Mouse (Mus musculus): ENCODE measurements around the gene Rnf215. TPM values are rescaled to one million over a fixed set of nuclear protein-coding genes. Genes with fewer than 3 reads are reported as not detected.

Rnf215 gene
- polyA plus RNA-seq, 2 experiments, result 4.3 to 5.1 TPM

- H3K9me3 ChIP-seq (ENCODE audit: control insufficient read depth, low read length), result no peaks in the 10 kb centered on the region
- TF ChIP-seq EP300 (IDR thresholded peaks at IDR 0.05; ENCODE audit: low read depth) (no peak), CTCF (IDR thresholded peaks at IDR 0.05; ENCODE audit: low read depth) (no peak)
- no peak overlapping the region for H3K4me3 ChIP-seq (ENCODE audit: insufficient read depth in 1 of 2, low read depth in 2 of 2, low read length in 2 of 2)
- 69% methylated on average over 9 of the region's 9 CpGs for WGBS (ENCODE audit: insufficient replicate concordance)
- H3K4me1 ChIP-seq (replicated peaks; ENCODE audit: control insufficient read depth in 2 of 2, insufficient read depth in 2 of 2, low read length in 1 of 2), result no peaks in the 10 kb centered on the region
- H3K36me3 ChIP-seq (replicated peaks; ENCODE audit: control insufficient read depth, insufficient read depth, low read depth), result no peaks in the 10 kb centered on the region
- H3K4me2 ChIP-seq (ENCODE audit: low read depth), result no peak overlapping the region
- ATAC-seq (ENCODE audit: insufficient read depth) (no peak), DNase-seq (ENCODE audit: low read depth in 3 of 3, low spot score in 3 of 3) (no peak)
- no peak overlapping the region for H3K27ac ChIP-seq
- H3K27me3 ChIP-seq (ENCODE audit: control insufficient read depth, insufficient read depth, low read length), result no peaks in the 10 kb centered on the region
- H3K9ac ChIP-seq (replicated peaks), result no peak overlapping the region
These were observed 13.6 kb downstream of the Rnf215 start for GRCm38 (mm10) chr11:4148536-4149156.

DNA sequence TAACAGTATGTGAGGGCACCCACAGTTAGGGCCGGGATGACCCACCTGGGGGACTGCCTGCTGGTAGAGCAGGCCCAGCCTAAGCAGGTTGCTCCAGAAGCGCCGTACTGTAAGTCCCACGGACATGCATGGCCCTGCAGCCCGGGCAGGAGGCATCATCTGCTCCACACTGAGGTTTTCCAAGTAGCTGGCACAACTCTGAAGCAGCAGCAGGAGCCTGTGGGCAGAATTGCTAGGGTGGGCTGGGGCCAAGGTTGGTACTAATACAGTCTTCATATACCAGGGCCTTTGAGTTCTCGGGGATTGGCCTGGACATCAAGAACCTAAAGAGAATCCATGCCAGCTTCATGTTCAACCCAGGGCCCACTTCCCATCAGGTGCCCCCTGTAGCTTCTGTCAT, 14.9 kb downstream of the Rnf215 start:
- WGBS (ENCODE audit: insufficient replicate concordance), result 73% methylated on average over 6 of the region's 6 CpGs
- no peak for TF ChIP-seq CTCF (IDR thresholded peaks at IDR 0.05; ENCODE audit: low read depth)
- no peak for TF ChIP-seq EP300 (IDR thresholded peaks at IDR 0.05; ENCODE audit: low read depth)
- Histone ChIP-seq H3K4me2 (ENCODE audit: low read depth) (no peak overlapping the region), H3K9me3 (ENCODE audit: control insufficient read depth, low read length) (no peaks in the 10 kb centered on the region), H3K36me3 (replicated peaks; ENCODE audit: control insufficient read depth, insufficient read depth, low read depth) (no peaks in the 10 kb centered on the region), H3K27ac (no peak overlapping the region), H3K4me1 (replicated peaks; ENCODE audit: control insufficient read depth in 2 of 2, insufficient read depth in 2 of 2, low read length in 1 of 2) (no peaks in the 10 kb centered on the region), H3K9ac (replicated peaks) (no peak overlapping the region), H3K4me3 (ENCODE audit: insufficient read depth in 1 of 2, low read depth in 2 of 2, low read length in 2 of 2) (no peak overlapping the region), H3K27me3 (ENCODE audit: control insufficient read depth, insufficient read depth, low read length) (no peaks in the 10 kb centered on the region)
- DNase-seq (ENCODE audit: low read depth in 3 of 3, low spot score in 3 of 3) (no peak), ATAC-seq (ENCODE audit: insufficient read depth) (no peak)

DNA sequence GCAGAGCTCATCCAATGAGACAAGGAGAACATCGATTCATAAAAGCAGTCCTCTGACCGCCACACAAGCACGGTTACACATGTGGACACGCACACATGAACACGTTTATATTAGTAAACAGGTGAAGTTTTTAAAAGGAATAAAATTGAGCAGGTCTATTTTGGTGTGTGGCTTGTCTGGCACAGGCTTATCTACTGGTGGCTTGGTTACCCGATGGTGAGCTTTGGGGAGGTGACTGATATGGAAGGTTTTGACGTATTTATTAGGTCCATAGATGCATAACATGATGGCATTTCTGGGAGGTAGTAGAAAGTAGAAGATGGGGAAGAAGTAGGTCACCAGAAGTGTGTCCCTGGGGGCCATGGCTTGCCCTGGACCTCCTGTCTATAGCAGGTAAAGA, 18.7 kb downstream of the Rnf215 start:
- TF ChIP-seq EP300 (IDR thresholded peaks at IDR 0.05; ENCODE audit: low read depth) (no peak), CTCF (IDR thresholded peaks at IDR 0.05; ENCODE audit: low read depth) (no peak)
- no peaks in the 10 kb centered on the region for H3K36me3 ChIP-seq (replicated peaks; ENCODE audit: control insufficient read depth, insufficient read depth, low read depth)
- H3K9ac ChIP-seq (replicated peaks), result no peak overlapping the region
- H3K4me1 ChIP-seq (replicated peaks; ENCODE audit: control insufficient read depth in 2 of 2, insufficient read depth in 2 of 2, low read length in 1 of 2), result no peaks in the 10 kb centered on the region; a peak in 1 of 4 replicates
- no peak overlapping the region for H3K4me3 ChIP-seq (ENCODE audit: insufficient read depth in 1 of 2, low read depth in 2 of 2, low read length in 2 of 2)
- WGBS (ENCODE audit: insufficient replicate concordance), result 62% methylated on average over 7 of the region's 7 CpGs
- H3K4me2 ChIP-seq (ENCODE audit: low read depth), result no peak overlapping the region
- H3K27me3 ChIP-seq (ENCODE audit: control insufficient read depth, insufficient read depth, low read length), result no peaks in the 10 kb centered on the region
- ATAC-seq (ENCODE audit: insufficient read depth) (no peak), DNase-seq (ENCODE audit: low read depth in 3 of 3, low spot score in 3 of 3) (no peak)
- no peak overlapping the region for H3K27ac ChIP-seq
- H3K9me3 ChIP-seq (ENCODE audit: control insufficient read depth, low read length), result no peaks in the 10 kb centered on the region

GRCm38 (mm10) chr11:4155641-4156040, 20.6 kb downstream of the Rnf215 start:
- no peak overlapping the region for H3K9ac ChIP-seq (replicated peaks)
- H3K27ac ChIP-seq, result no peak overlapping the region
- no peak for TF ChIP-seq CTCF (IDR thresholded peaks at IDR 0.05; ENCODE audit: low read depth)
- TF ChIP-seq EP300 (IDR thresholded peaks at IDR 0.05; ENCODE audit: low read depth), result 0 out of 2 replicates have a peak, but pooled peaks have one; percentile 27
- no peak overlapping the region for H3K4me3 ChIP-seq (ENCODE audit: insufficient read depth in 1 of 2, low read depth in 2 of 2, low read length in 2 of 2)
- ATAC-seq (ENCODE audit: insufficient read depth) (no peak), DNase-seq (ENCODE audit: low read depth in 3 of 3, low spot score in 3 of 3) (peak in 1 of 3 experiments; percentile 22)
- peaks cover 5% of the 10 kb centered on the region in 2 experiments; a peak in 3 of 4 replicates for H3K4me1 ChIP-seq (replicated peaks; ENCODE audit: control insufficient read depth in 2 of 2, insufficient read depth in 2 of 2, low read length in 1 of 2)
- no peak overlapping the region for H3K4me2 ChIP-seq (ENCODE audit: low read depth)
- H3K36me3 ChIP-seq (replicated peaks; ENCODE audit: control insufficient read depth, insufficient read depth, low read depth), result no peaks in the 10 kb centered on the region
- H3K9me3 ChIP-seq (ENCODE audit: control insufficient read depth, low read length), result no peaks in the 10 kb centered on the region
- H3K27me3 ChIP-seq (ENCODE audit: control insufficient read depth, insufficient read depth, low read length), result no peaks in the 10 kb centered on the region
- WGBS (ENCODE audit: insufficient replicate concordance), result 25% methylated on average over 5 of the region's 5 CpGs

DNA sequence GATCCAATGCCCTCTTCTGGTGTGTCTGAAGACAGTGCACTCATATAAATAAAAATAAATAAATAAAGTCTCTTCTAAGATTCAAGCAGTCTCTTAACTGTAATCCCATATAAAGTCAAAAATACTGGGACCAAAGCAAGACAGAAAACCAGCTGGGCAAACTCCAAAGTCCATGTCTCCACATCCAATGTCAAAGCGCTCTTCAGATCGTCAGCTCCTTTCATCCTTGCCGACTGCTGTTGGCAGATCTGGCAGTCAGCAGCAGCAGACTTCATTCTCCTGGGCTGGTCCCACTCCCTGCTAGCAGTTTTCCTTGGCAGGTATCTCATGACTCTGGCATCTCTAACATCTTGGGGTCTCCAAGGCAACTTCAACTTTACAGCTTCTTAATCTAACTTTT, 23.7 kb downstream of the Rnf215 start:
- Histone ChIP-seq H3K36me3 (replicated peaks; ENCODE audit: control insufficient read depth, insufficient read depth, low read depth) (peaks cover 22% of the 10 kb centered on the region), H3K27me3 (ENCODE audit: control insufficient read depth, insufficient read depth, low read length) (no peaks in the 10 kb centered on the region), H3K4me1 (replicated peaks; ENCODE audit: control insufficient read depth in 2 of 2, insufficient read depth in 2 of 2, low read length in 1 of 2) (peaks cover 11 to 21% of the 10 kb centered on the region in 2 experiments), H3K4me2 (ENCODE audit: low read depth) (no peak overlapping the region), H3K9me3 (ENCODE audit: control insufficient read depth, low read length) (no peaks in the 10 kb centered on the region), H3K27ac (no peak overlapping the region), H3K9ac (replicated peaks) (no peak overlapping the region), H3K4me3 (ENCODE audit: insufficient read depth in 1 of 2, low read depth in 2 of 2, low read length in 2 of 2) (no peak overlapping the region)
- TF ChIP-seq EP300 (IDR thresholded peaks at IDR 0.05; ENCODE audit: low read depth), result no peak
- ATAC-seq (ENCODE audit: insufficient read depth), result no peak
- DNase-seq (ENCODE audit: low read depth in 3 of 3, low spot score in 3 of 3), result no peak
- 78% methylated on average over 3 of the region's 3 CpGs for WGBS (ENCODE audit: insufficient replicate concordance)
